Mouse (Mus musculus) frontal cortex, adult 2 months (tissue): ENCODE data around the gene Tjp2. TPM values are rescaled to one million over a fixed set of nuclear protein-coding genes. Genes with fewer than 3 reads are reported as not detected.
"Not testable (repeated sequence)": the region's sequence is repeated elsewhere in the genome, so short reads cannot be mapped to it uniquely, and the experiment has no call there.

Source experiments
- DNase-seq, 2 experiments: peaks; one replicate each; pipeline ENCODE4 v3.0.0; 2022; ENCODE audit warnings: low spot score in 1 of 2; ENCODE audit errors: extremely low spot score in 1 of 2
- polyA plus RNA-seq: library from polyadenylated mRNA; depleted of rRNA; stranded (reverse); fragments of >200 nt; gene quantifications from 2 replicates; pipeline ENCODE4 v1.2.3, GENCODE M21; 2012

The Tjp2 gene
- polyA plus RNA-seq, 1 experiment = 16.2 TPM

GRCm38 (mm10) chr19:24137392-24137791 lies 87.4 kb downstream of the Tjp2 start:
- DNase-seq = no peak

DNA sequence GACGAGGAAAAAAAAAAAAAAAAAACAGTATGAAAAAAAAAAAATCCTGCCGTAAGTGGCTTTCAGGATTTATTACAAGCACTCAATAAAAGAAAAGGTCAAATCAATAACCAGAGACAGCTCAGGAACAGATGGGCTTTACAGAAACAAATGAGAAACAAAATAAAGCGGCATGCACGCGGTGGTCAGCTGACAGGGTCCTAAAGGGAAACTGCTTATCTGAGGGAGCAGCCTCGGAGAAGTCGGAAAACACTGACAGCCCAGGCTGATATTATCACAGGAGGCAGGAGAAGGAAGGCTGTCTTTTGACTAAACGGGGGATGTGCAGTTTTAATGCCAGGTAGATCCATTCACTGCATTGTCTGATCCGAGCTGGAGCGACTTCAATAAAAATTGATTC lies 89.8 kb downstream of the Tjp2 start:
- no peak for DNase-seq

DNA sequence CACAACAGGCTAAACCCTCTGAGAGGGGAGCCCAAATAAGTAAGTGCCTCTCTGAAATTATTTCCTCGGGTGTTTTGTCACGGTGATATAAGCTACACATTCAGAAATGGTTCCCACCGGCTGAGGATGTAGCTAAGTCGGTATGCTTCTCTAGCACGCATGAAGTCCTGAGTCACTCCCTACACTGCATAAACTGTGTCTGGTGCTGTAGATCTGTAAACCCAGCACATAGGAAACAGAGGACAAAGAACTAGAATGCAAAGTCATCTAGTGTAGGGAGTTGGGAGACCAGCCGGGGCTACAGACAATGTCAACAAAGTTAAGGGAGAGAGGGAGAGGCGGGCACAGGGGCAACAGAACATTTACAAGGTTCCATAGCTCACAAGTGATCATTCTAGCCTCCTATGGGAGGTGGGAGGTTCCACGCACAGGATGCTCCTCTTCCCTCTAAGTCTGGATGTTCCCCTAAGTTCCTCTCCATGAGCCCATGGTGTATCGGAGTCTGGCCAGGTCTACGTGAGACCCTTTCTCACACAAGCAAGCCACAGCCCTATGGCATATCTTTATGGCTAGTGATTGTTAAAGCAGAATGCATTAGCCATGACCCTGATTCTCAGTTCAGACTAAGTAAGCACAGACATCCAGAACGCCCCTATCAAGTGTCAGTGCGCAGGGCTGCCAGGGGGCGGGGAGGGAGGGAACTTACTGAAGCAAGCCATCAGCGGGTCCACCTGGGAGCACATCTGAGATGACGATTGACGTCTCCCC lies 90.5 kb downstream of the Tjp2 start:
- DNase-seq = no peak

DNA sequence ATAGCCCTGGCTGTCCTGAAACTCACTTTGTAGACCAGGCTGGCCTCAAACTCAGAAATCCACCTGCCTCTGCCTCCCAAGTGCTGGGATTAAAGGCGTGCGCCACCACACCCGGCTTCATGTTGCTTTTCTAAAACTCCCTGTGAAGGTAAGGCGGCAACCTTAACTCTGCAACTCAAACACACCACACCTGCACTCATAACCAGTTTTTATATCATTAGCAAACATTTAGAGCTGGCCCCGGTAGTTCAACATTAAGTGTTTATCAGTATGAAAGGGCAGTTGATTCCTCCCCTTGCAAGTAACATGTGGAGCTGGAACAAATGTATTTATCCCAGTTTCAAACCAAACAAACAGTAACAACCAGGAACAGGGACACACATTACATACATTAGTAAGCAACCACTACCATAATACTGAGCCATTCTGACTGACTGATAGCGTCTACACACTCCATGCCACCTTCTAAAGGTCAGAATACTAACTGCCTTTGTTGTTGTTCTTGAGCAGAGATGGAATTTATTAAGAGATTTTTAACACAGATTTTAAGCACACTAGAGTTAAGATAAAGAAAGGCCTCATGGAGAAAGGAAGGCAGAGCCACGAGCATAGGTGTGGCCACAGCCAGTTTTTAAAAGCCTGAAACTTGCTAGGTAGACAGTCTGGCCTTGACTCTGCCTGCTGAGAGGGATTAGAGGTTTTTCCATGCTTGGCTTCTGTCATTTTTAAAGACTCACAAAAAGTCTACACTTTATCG lies 101.1 kb downstream of the Tjp2 start:
- DNase-seq = no peak

DNA sequence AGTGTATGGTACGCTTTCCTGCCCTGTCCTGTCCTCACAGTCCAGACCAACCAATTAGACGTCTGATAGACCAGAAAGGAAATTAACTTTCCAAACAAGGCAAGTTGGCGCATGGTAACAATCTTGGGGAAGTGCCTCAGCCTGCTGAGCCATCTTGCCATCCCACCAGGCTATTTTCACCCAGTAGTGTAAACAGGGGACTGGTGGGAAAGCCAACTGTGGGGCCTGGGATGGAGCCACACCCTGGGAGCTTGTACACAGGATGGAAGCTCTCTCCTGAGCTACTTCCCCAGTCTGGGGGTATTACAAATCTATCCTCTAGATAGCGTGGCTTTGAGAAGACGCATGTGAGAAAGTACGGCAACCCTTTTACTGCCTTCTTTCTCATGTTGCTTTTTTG lies 101.7 kb downstream of the Tjp2 start:
- DNase-seq = no peak

DNA sequence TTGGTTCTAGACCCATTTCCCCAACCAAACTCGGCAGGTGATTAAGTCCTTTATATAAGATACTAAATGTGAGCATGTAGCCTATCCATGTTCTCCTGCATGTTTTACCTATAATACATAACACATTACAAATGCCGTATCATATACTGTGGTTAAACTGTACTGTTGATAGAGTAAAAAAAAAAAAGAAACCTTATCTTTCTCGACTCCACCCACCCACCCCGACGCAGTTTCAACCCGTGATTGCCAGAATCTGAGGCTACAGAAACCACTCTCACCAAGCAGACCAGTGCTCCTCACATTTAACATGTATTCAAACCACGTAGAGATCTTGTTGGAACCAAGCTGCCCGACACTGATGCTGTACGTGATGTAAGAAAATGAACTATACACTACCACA lies 102.2 kb downstream of the Tjp2 start:
- DNase-seq = no peak

DNA sequence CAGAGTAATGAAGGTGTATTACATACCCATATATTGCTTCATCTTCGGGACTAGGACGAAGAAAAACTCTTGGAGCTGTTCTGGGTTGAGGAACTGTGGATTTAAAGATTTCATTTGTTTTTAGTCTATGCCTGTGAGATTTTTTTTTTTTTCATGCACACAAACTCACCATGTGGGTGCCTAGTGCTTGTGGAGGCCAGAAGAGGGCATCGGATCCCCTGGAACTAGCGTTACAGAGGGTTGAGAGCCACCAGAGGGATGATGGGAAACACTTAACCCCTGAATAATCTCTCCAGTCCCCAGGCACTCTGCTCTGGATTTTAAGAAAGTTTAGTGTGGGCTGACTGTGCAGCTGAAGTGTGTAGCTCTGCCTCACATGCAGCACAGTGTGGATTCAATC lies 104.0 kb downstream of the Tjp2 start:
- no peak for DNase-seq

GRCm38 (mm10) chr19:24118775-24119174 lies 106.1 kb downstream of the Tjp2 start:
- DNase-seq = no peak

DNA sequence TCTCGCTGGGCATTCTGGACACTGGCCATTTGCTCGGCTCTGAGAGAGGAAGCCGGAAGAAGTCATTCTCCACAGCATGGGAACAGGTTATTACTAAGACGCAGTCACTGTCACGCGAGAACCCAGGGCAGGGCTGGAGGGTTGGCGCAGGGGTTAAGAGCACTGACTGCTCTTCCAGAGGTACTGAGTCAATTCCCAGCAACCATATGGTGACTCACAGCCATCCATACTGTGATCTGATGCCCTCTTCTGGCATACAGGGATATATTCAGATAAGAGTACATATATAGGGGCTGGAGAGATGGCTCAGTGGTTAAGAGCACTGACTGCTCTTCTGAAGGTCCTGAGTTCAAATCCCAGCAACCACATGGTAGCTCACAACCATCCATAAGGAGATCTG lies 113.2 kb downstream of the Tjp2 start:
- no peak for DNase-seq

DNA sequence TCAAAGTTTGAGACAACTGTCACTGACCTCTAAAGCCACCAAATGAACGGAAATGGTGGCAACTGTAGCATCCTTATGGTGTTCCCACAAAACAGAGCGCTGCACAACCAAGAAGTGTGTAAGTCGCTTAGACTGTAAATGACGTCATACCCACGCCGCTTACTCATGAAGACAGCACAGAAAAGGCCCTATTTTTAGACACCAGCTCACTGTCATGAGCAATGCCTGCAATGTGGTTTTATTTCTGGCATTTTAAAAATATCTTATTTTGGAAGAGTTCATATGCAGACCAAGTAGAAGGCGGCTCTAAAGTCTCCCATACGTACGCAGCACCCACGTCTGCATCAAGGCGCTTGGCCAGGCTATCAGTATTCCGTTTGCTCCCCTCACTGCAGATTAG lies 117.1 kb downstream of the Tjp2 start:
- peak; percentile 33 to 73 for DNase-seq

GRCm38 (mm10) chr19:24103802-24104201 lies 121.0 kb downstream of the Tjp2 start:
- no peak for DNase-seq

- DNase-seq = no peak
These were observed 122.2 kb downstream of the Tjp2 start for GRCm38 (mm10) chr19:24102562-24103126.

DNA sequence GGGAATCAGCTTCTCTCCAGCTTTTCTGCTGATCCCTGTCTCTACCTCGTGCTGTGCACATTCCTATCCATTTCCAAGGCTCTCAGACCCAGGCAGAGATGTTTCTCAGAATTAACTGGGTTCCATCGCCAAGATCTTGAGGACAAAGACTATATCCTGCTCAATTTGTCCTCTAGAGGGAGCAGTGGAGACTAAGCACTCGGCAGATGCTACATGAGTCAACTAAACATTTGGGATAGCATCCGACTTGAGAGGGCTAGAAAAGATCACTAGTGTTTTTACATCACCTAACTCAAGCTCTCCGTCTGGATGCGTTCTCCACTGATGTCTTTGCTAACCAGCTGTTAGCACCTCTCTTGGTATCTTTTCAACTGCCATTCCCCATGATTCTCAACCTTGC lies 123.6 kb downstream of the Tjp2 start:
- DNase-seq = peak in 1 of 2 experiments; percentile 63

GRCm38 (mm10) chr19:24098691-24099090 lies 126.1 kb downstream of the Tjp2 start:
- DNase-seq = no peak

- DNase-seq = peak in 1 of 2 experiments; percentile 32
These were observed 127.0 kb downstream of the Tjp2 start for GRCm38 (mm10) chr19:24097666-24098455.

DNA sequence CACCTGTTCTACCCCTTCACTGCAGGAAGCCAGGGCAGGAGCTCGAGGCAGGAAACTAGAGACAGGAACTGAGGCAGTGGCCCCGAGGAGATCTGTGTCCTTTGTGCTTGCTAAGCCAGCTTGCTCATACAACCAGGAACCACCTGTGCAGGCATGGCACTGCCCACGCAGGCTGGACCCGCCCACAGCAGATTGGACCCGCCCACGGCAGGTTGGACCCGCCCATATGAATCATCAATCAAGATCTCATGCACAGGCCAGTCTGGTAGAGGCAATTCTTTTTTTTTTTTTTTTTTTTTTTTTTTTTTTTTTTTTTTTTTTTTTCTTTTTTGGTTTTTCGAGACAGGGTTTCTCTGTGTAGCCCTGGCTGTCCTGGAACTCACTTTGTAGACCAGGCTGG lies 132.8 kb downstream of the Tjp2 start:
- DNase-seq = not testable (repeated sequence)

- DNase-seq = no peak
These were observed 134.5 kb downstream of the Tjp2 start for GRCm38 (mm10) chr19:24090366-24090765.

- DNase-seq = peak in 1 of 2 experiments; percentile 50
These were observed 139.5 kb downstream of the Tjp2 start for GRCm38 (mm10) chr19:24085306-24085705.

- DNase-seq = peak in 1 of 2 experiments; percentile 47
These were observed 144.3 kb downstream of the Tjp2 start for GRCm38 (mm10) chr19:24080417-24081080.

DNA sequence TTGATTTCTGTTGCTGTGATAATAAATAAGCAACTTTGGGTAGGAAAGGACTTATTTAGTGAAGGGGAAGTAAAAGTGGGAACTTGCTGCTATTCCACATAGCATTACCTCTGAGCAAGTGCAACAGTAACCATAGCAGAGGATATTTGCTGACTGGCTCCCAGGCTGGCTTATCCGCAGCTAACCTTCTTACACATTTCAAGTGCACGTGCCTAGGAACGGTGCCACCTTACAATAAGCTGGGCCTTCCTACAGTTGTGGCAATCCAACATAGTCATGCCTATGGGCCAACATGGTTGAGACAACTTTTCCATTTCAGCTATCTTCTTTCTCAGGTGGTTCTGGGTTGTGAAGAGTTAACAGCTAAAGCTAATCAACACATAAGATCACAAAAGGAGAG lies 147.2 kb downstream of the Tjp2 start:
- no peak for DNase-seq
